22 mouse cellular contexts compared by ENCODE assay signal in genomic region chr1:162305247-162305646, GRCm38 (mm10).
DNase-seq lines count a peak whose midpoint lies in the region; ATAC-seq and TF ChIP-seq lines count a peak whose summit lies in the region.
"Had no signal": no experiment of that assay in that cellular context is flagged by ENCODE, and none has a peak within 500 bp of the region (broad histone marks: within the 10 kb centered on the region; RNA-seq: fewer than 3 reads in every experiment).

No protein-coding gene starts in this region.

- H3K4me2 ChIP-seq in midbrain, embryonic 16.5 days (ENCODE audit: low read length): no peak overlapping the region
- H3K4me2 ChIP-seq: forebrain, embryonic 15.5 days; neural tube, embryonic 13.5 days had no signal

- TF ChIP-seq CTCF in gastrocnemius, adult 2 months (IDR thresholded peaks at IDR 0.05): no peak

- peaks cover 28% of the 10 kb centered on the region for H3K4me1 ChIP-seq in limb, embryonic 10.5 days
- no peaks in the 10 kb centered on the region for H3K4me1 ChIP-seq in midbrain, embryonic 16.5 days (ENCODE audit: control insufficient read depth, insufficient read depth, low read length)
- H3K4me1 ChIP-seq: forebrain, embryonic 15.5 days; heart, embryonic 10.5 days; megakaryocyte, embryonic 14.5 days; neural tube, embryonic 13.5 days had no signal

- intact Hi-C loops in left cerebral cortex, postnatal 14 days (cut with DNase I): loop anchor here (10.0 kb wide), 1 partner anchor 140 kb away; no protein-coding TSS in a partner anchor
- intact Hi-C loops in left cerebral cortex, postnatal 10 days (cut with DNase I): no loop called here
- intact Hi-C loops in gastrocnemius, adult 2 months (cut with DNase I): loop anchor here (5.0 kb wide), 1 partner anchor 1987 kb away; no protein-coding TSS in a partner anchor

- no peaks in the 10 kb centered on the region for H3K27me3 ChIP-seq in limb, embryonic 10.5 days (ENCODE audit: low read depth, poor library complexity, severe bottlenecking)
- no peaks in the 10 kb centered on the region for H3K27me3 ChIP-seq in midbrain, embryonic 16.5 days (ENCODE audit: control insufficient read depth, insufficient read depth, low read depth, low read length)
- H3K27me3 ChIP-seq: CH12.LX; forebrain, embryonic 15.5 days; neural tube, embryonic 13.5 days; Patski had no signal

- H3K9ac ChIP-seq in midbrain, embryonic 16.5 days (ENCODE audit: low read depth, low read length): no peak overlapping the region
- H3K9ac ChIP-seq: forebrain, embryonic 15.5 days; liver, postnatal 0 days; neural tube, embryonic 13.5 days had no signal

- peak overlapping the region; percentile 68; the same call in 1 of the 2 replicates for H3K27ac ChIP-seq in limb, embryonic 10.5 days
- H3K27ac ChIP-seq in gastrocnemius, adult 2 months: no peak overlapping the region
- H3K27ac ChIP-seq in midbrain, embryonic 16.5 days (ENCODE audit: low read length): no peak overlapping the region
- H3K27ac ChIP-seq: forebrain, embryonic 15.5 days; heart, embryonic 10.5 days; hindbrain, postnatal 0 days; neural tube, embryonic 13.5 days had no signal

- H3K36me3 ChIP-seq in limb, embryonic 10.5 days: no peaks in the 10 kb centered on the region
- H3K36me3 ChIP-seq in midbrain, embryonic 16.5 days (ENCODE audit: control insufficient read depth, insufficient read depth, low read length): no peaks in the 10 kb centered on the region
- H3K36me3 ChIP-seq: forebrain, embryonic 15.5 days; heart, embryonic 10.5 days had no signal

- DNase-seq in left cerebral cortex, postnatal 14 days (ENCODE audit: low spot score in 2 of 2): peak; percentile 31 to 46
- DNase-seq in left cerebral cortex, postnatal 10 days (ENCODE audit: extremely low spot score in 1 of 2, low spot score in 2 of 2): no peak
- DNase-seq in CD4-positive, CD25-positive, alpha-beta regulatory T cell, adult 2 months (ENCODE audit: low read depth, low spot score): peak; percentile 41
- peak; percentile 76 for DNase-seq in brain, adult 2 months (ENCODE audit: low read depth, low spot score)
- DNase-seq in limb, embryonic 10.5 days (ENCODE audit: low spot score): no peak
- no peak for DNase-seq in gastrocnemius, adult 2 months
- no peak for DNase-seq in T-cell, adult 2 months (ENCODE audit: low spot score)
- DNase-seq: cerebellum, adult 11-12 months; gastrocnemius, postnatal 10 days; heart, postnatal 14 days; left cerebral cortex, postnatal 4 days; liver, postnatal 0 days; thymus, postnatal 36 days had no signal

- no peak overlapping the region for H3K4me3 ChIP-seq in limb, embryonic 10.5 days
- no peak overlapping the region for H3K4me3 ChIP-seq in gastrocnemius, adult 2 months
- no peak overlapping the region for H3K4me3 ChIP-seq in midbrain, embryonic 16.5 days (ENCODE audit: low read depth, low read length)
- H3K4me3 ChIP-seq: erythroblast, embryonic 14.5 days; forebrain, embryonic 15.5 days; heart, embryonic 10.5 days; megakaryocyte, embryonic 14.5 days; neural tube, embryonic 13.5 days had no signal

- H3K9me3 ChIP-seq in limb, embryonic 10.5 days (replicated peaks): no peaks in the 10 kb centered on the region
- H3K9me3 ChIP-seq in midbrain, embryonic 16.5 days (replicated peaks; ENCODE audit: control insufficient read depth, low read length, poor library complexity, severe bottlenecking): no peaks in the 10 kb centered on the region
- H3K9me3 ChIP-seq: forebrain, embryonic 15.5 days; heart, embryonic 10.5 days; megakaryocyte, embryonic 14.5 days; neural tube, embryonic 13.5 days had no signal

- WGBS in limb, embryonic 10.5 days: 71% methylated on average over 6 of the region's 6 CpGs
- WGBS in midbrain, embryonic 16.5 days: 80% methylated on average over 6 of the region's 6 CpGs

- no peak for ATAC-seq in midbrain, embryonic 16.5 days
- ATAC-seq: forebrain, embryonic 15.5 days; hindbrain, postnatal 0 days; liver, postnatal 0 days; Patski had no signal

Comparison
In these comparisons a context has a peak if more than half of its experiments do, and no peak if none do; other contexts are left out.
1. DNase-seq: peak in left cerebral cortex, postnatal 14 days (2 of 2), CD4-positive, CD25-positive, alpha-beta regulatory T cell, adult 2 months (single experiment) and brain, adult 2 months (single experiment); none in left cerebral cortex, postnatal 10 days (0 of 2), limb, embryonic 10.5 days (single experiment), gastrocnemius, adult 2 months (single experiment) and T-cell, adult 2 months (single experiment).